Mouse (Mus musculus) intestine, embryonic 16.5 days (tissue): ENCODE data around the gene Arpp21. TPM values are rescaled to one million over a fixed set of nuclear protein-coding genes. Genes with fewer than 3 reads are reported as not detected.

ENCODE experiments used
- ATAC-seq: fragments of 200-750 bp; cut with Nextera tagmentation; 2 replicates; pipeline ENCODE4 v1.8.0; 2017; ENCODE audit warnings: moderate TSS enrichment, moderate library complexity
- H3K27ac ChIP-seq: fragments of 300-500 bp; sonication (generic); 2 replicates; pipeline ENCODE4 v1.5.1; 2014; ENCODE audit warnings: mild to moderate bottlenecking, low read length
- H3K27me3 ChIP-seq: fragments of 300-500 bp; sonication (generic); replicated peaks from 2 replicates; pipeline ENCODE4 v1.6.1; 2014; ENCODE audit warnings: low read length, control low read depth, mixed read lengths; ENCODE audit not compliant: control insufficient read depth, insufficient read depth
- H3K36me3 ChIP-seq: fragments of 300-500 bp; sonication (generic); 2 replicates; pipeline ENCODE4 v1.6.1; 2014; ENCODE audit warnings: low read length, control low read depth; ENCODE audit not compliant: control insufficient read depth, insufficient read depth
- H3K4me1 ChIP-seq: fragments of 300-500 bp; sonication (generic); 2 replicates; pipeline ENCODE4 v1.6.1; 2014; ENCODE audit warnings: low read length, control low read depth, mixed read lengths; ENCODE audit not compliant: control insufficient read depth, insufficient read depth
- H3K4me2 ChIP-seq: fragments of 300-500 bp; sonication (generic); 2 replicates; pipeline ENCODE4 v1.6.1; 2014; ENCODE audit warnings: low read depth, low read length, control low read depth
- H3K4me3 ChIP-seq: fragments of 300-500 bp; sonication (generic); 2 replicates; pipeline ENCODE4 v1.5.1; 2014; ENCODE audit warnings: mild to moderate bottlenecking, low read length
- H3K9ac ChIP-seq: fragments of 300-500 bp; sonication (generic); 2 replicates; pipeline ENCODE4 v1.6.1; 2014; ENCODE audit warnings: low read depth, low read length
- H3K9me3 ChIP-seq: fragments of 300-500 bp; sonication (generic); 2 replicates; pipeline ENCODE4 v1.6.1; 2016; ENCODE audit warnings: low read length, control low read depth; ENCODE audit not compliant: control insufficient read depth
- WGBS: fragments of 180-500 bp; shearing (Covaris S2); extraction: QIAGEN DNeasy Blood & Tissue Kit; methylation state at CpG from one replicate; pipeline ENCODE4 v1.1.7; 2014; 5-methylcytosine and 5-hydroxymethylcytosine counted together
- polyA plus RNA-seq: library from polyadenylated mRNA; unstranded; fragments of >200 nt; fragmentation: Nextera tagmentation; extraction: Ambion mirVana; gene quantifications from 2 replicates; pipeline ENCODE4 v1.2.1, GENCODE M21; 2015

The Arpp21 gene
- polyA plus RNA-seq, 1 experiment from 2014 or later: 0.73 TPM

DNA sequence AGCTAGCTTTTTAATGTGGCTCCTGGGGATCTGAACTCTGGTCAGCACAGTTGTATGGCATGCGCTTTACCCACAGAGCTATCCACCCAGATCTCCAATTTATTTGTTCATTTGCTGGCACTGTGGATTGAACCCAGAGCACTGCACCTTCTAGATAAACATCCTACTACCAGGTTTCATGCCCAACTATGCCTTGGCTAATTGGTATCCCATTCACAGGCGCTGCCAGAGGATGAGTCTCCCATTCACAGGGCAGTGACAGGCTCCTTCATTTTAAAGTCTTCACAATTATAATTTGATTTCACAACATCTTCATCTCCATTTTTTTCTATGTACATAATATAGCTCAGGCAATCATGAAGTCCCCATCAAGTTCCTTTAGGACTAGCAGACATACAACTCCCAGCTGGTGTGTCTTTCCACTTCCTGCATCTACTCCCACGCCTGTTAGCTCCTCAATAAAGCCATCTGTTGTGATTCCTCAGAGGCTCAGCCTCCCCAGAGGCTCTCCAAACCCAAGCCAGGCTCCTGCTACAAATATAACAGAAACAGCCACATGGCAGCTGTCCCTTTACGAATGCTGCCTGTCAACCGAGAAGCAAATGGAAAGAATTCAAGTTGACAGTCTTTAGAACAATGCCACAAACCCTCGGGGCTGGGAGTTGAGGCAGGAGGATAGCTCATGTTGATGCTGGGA, 133.4 kb downstream of the Arpp21 start:
- Histone ChIP-seq H3K4me3 (no peak overlapping the region), H3K27me3 (no peaks in the 10 kb centered on the region), H3K9ac (no peak overlapping the region), H3K4me2 (no peak overlapping the region), H3K4me1 (no peaks in the 10 kb centered on the region), H3K27ac (no peak overlapping the region), H3K36me3 (no peaks in the 10 kb centered on the region), H3K9me3 (no peaks in the 10 kb centered on the region)
- 53% methylated on average over 6 of the region's 6 CpGs for WGBS
- ATAC-seq: no peak

- no peak overlapping the region for H3K4me2 ChIP-seq
- no peak for ATAC-seq
- no peak overlapping the region for H3K27ac ChIP-seq
- no peaks in the 10 kb centered on the region for H3K36me3 ChIP-seq
- no peak overlapping the region for H3K4me3 ChIP-seq
- no peaks in the 10 kb centered on the region for H3K9me3 ChIP-seq
- H3K27me3 ChIP-seq: no peaks in the 10 kb centered on the region
- H3K9ac ChIP-seq: no peak overlapping the region
- WGBS: 77% methylated on average over 3 of the region's 3 CpGs
- no peaks in the 10 kb centered on the region for H3K4me1 ChIP-seq
These were observed 134.7 kb downstream of the Arpp21 start for GRCm38 (mm10) chr9:112100841-112101595.

DNA sequence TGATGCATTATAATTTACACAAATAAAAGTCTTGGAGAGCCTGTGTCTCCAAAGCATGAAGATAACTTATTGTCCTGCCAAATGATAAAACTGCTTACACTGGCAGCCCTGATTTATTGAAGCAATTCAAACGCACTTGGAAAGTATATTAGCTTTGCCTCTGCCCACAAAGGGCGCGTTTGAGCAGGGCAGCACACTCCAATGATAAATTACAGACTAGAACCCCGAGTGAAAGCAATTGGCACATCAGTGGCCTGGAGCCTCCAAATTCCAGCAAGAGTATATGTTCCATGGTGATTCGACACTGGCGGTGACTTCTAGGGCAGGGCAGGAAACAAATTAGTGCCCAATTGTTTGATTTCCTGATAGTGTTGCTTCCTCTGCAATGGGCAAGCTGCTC, 137.5 kb downstream of the Arpp21 start:
- no peaks in the 10 kb centered on the region for H3K4me1 ChIP-seq
- no peaks in the 10 kb centered on the region for H3K36me3 ChIP-seq
- 38% methylated on average over 6 of the region's 6 CpGs for WGBS
- ATAC-seq: no peak
- H3K4me2 ChIP-seq: no peak overlapping the region
- H3K9ac ChIP-seq: no peak overlapping the region
- no peaks in the 10 kb centered on the region for H3K9me3 ChIP-seq
- H3K27me3 ChIP-seq: no peaks in the 10 kb centered on the region
- H3K27ac ChIP-seq: no peak overlapping the region
- no peak overlapping the region for H3K4me3 ChIP-seq

DNA sequence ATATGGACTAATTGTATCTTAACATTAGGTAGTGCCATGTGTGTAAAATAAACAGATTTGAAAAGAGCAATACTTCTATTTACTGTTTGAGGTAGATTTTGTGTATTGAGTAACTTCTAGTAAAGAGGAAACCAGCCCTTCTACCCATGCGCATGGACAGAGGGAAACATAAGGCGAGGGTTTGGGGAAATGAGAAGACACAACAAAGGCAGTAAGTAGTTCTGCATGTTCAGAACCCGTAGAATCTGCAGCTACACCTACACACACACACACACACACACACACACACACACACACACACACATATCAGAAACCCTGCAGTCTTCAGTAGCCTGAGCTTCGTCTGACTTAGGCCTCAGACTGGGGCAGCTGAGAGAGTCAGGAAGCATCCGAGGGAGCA, 140.0 kb downstream of the Arpp21 start:
- no peaks in the 10 kb centered on the region for H3K36me3 ChIP-seq
- no peak overlapping the region for H3K4me3 ChIP-seq
- H3K9me3 ChIP-seq: no peaks in the 10 kb centered on the region
- H3K9ac ChIP-seq: no peak overlapping the region
- no peaks in the 10 kb centered on the region for H3K4me1 ChIP-seq
- no peak for ATAC-seq
- no peak overlapping the region for H3K4me2 ChIP-seq
- H3K27ac ChIP-seq: no peak overlapping the region
- 73% methylated on average over 5 of the region's 5 CpGs for WGBS
- H3K27me3 ChIP-seq: no peaks in the 10 kb centered on the region

DNA sequence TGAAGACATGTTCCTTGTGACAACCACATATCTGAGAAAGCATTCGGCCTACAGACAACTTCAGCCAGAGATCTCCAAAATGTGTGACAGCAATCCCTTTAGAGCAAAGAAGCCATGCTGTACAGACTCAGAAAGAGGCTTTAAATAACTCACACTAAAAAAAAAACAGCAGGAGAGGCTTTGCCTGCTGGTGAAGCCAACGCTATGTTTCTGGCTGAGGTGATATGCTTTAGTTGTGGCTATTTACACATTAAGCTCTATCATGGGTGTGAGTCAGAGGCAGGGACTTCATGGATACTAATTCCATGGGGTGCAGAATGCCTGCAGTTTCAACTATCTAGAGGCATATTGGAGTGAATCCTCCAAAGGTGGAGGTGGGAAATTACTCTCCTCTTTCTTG, 140.5 kb downstream of the Arpp21 start:
- H3K27ac ChIP-seq: no peak overlapping the region
- no peaks in the 10 kb centered on the region for H3K9me3 ChIP-seq
- no peaks in the 10 kb centered on the region for H3K4me1 ChIP-seq
- H3K27me3 ChIP-seq: no peaks in the 10 kb centered on the region
- H3K4me3 ChIP-seq: no peak overlapping the region
- H3K4me2 ChIP-seq: no peak overlapping the region
- no peaks in the 10 kb centered on the region for H3K36me3 ChIP-seq
- no peak overlapping the region for H3K9ac ChIP-seq
- ATAC-seq: no peak
- 84% methylated on average over 2 of the region's 2 CpGs for WGBS

- no peak for ATAC-seq
- Histone ChIP-seq H3K9ac (no peak overlapping the region), H3K4me2 (no peak overlapping the region), H3K27ac (no peak overlapping the region), H3K4me3 (no peak overlapping the region), H3K9me3 (no peaks in the 10 kb centered on the region), H3K36me3 (no peaks in the 10 kb centered on the region), H3K4me1 (no peaks in the 10 kb centered on the region), H3K27me3 (no peaks in the 10 kb centered on the region)
- WGBS: 89% methylated on average over 2 of the region's 2 CpGs
These were observed 156.8 kb downstream of the Arpp21 start for GRCm38 (mm10) chr9:112078903-112079302.

GRCm38 (mm10) chr9:112078453-112078852, 157.3 kb downstream of the Arpp21 start:
- 75% methylated on average over 4 of the region's 4 CpGs for WGBS
- no peak for ATAC-seq

GRCm38 (mm10) chr9:112075273-112075672, 160.5 kb downstream of the Arpp21 start:
- H3K9me3 ChIP-seq: no peaks in the 10 kb centered on the region
- H3K4me3 ChIP-seq: no peak overlapping the region
- WGBS: 75% methylated on average over 5 of the region's 5 CpGs
- H3K27ac ChIP-seq: no peak overlapping the region
- no peaks in the 10 kb centered on the region for H3K4me1 ChIP-seq
- H3K27me3 ChIP-seq: no peaks in the 10 kb centered on the region
- H3K36me3 ChIP-seq: no peaks in the 10 kb centered on the region
- no peak overlapping the region for H3K4me2 ChIP-seq
- no peak overlapping the region for H3K9ac ChIP-seq
- ATAC-seq: no peak

More at GRCm38 (mm10) chr9:112078453-112078852, 157.3 kb downstream of the Arpp21 start:
- Histone ChIP-seq H3K4me3 (no peak overlapping the region), H3K27me3 (no peaks in the 10 kb centered on the region), H3K27ac (no peak overlapping the region), H3K9me3 (no peaks in the 10 kb centered on the region), H3K36me3 (no peaks in the 10 kb centered on the region), H3K9ac (no peak overlapping the region), H3K4me1 (no peaks in the 10 kb centered on the region), H3K4me2 (no peak overlapping the region)

DNA sequence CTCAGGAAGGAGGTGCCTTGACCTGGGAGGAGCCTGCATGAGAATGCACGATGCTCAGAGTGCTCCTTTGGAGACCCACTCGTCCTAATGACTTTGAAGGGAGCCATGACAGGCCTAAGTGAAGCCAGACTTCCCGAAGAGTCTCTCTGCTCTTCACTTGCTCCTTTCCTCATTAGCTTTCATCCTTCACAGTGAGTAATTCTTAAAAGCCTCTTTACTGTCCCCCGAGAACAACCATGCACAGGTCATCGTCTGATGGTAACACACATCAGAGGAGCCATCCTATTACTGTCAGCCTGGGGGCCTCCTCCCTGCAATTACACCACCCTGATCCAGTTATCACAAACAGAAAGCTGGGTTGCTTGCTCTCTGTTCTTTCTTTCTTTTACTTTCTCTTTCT, 160.9 kb downstream of the Arpp21 start:
- H3K9ac ChIP-seq: no peak overlapping the region
- ATAC-seq: no peak
- no peaks in the 10 kb centered on the region for H3K9me3 ChIP-seq
- H3K27me3 ChIP-seq: no peaks in the 10 kb centered on the region
- H3K4me1 ChIP-seq: no peaks in the 10 kb centered on the region
- no peak overlapping the region for H3K4me2 ChIP-seq
- 42% methylated on average over 5 of the region's 5 CpGs for WGBS
- no peak overlapping the region for H3K27ac ChIP-seq
- H3K36me3 ChIP-seq: no peaks in the 10 kb centered on the region
- no peak overlapping the region for H3K4me3 ChIP-seq
